Mouse (Mus musculus): ENCODE results near the gene Draxin.

- TF ChIP-seq POLR2A (IDR thresholded peaks at IDR 0.05; ENCODE audit: low read depth, low read length): no peak
- no peak for TF ChIP-seq CTCF (IDR thresholded peaks at IDR 0.05; ENCODE audit: extremely low read depth, insufficient read depth, insufficient read length, insufficient replicate concordance)
Observed at GRCm38 (mm10) chr4:148130133-148130532, 365 bp downstream of the Draxin start, which contains the start of gene Mad2l2.
